Mouse (Mus musculus) liver, adult 2 months (tissue): Measurements from ENCODE around the gene Tspan31. TPM values are rescaled to one million over a fixed set of nuclear protein-coding genes. Genes with fewer than 3 reads are reported as not detected.

ENCODE experiments used
- DNase-seq: peaks from one replicate; pipeline ENCODE4 v3.0.0-alpha.2; 2011; ENCODE audit warnings: low read depth, low spot score; ENCODE audit errors: extremely low read depth
- H3K27ac ChIP-seq: fragments of 200-500 bp; replicated peaks from 2 replicates; pipeline ENCODE4 v1.5.1; 2012; ENCODE audit warnings: low read depth, mild to moderate bottlenecking, control low read depth, inconsistent platforms, low read length; ENCODE audit not compliant: insufficient read depth
- H3K27me3 ChIP-seq: fragments of 200-500 bp; 2 replicates; pipeline ENCODE4 v1.6.1; 2012; ENCODE audit warnings: mild to moderate bottlenecking, moderate library complexity, low read length, inconsistent platforms; ENCODE audit not compliant: control insufficient read depth, insufficient read depth
- H3K36me3 ChIP-seq: fragments of 200-500 bp; 2 replicates; pipeline ENCODE4 v1.6.1; 2012; ENCODE audit warnings: low read length, inconsistent platforms; ENCODE audit not compliant: control insufficient read depth, insufficient read depth
- H3K4me1 ChIP-seq: fragments of 200-500 bp; 2 replicates; pipeline ENCODE4 v1.6.1; 2011; ENCODE audit warnings: low read length; ENCODE audit not compliant: control insufficient read depth, insufficient read depth
- H3K4me3 ChIP-seq: fragments of 200-500 bp; 2 replicates; pipeline ENCODE4 v1.5.1; 2011; ENCODE audit warnings: low read depth, mild to moderate bottlenecking, control low read depth, low read length, moderate library complexity; ENCODE audit not compliant: insufficient read depth
- H3K79me2 ChIP-seq: fragments of 200-500 bp; 2 replicates; pipeline ENCODE4 v1.6.1; 2012; ENCODE audit warnings: inconsistent platforms, mild to moderate bottlenecking, low read length, moderate library complexity; ENCODE audit not compliant: control insufficient read depth, insufficient read depth
- H3K9ac ChIP-seq: fragments of 200-500 bp; 2 replicates; pipeline ENCODE4 v1.6.1; 2012; ENCODE audit warnings: low read depth, mild to moderate bottlenecking, control low read depth, inconsistent platforms, low read length
- CTCF ChIP-seq: fragments of 200-500 bp; IDR thresholded peaks from 2 replicates; pipeline ENCODE4 v1.5.1; 2011; ENCODE audit warnings: low read depth, low read length, control low read depth
- POLR2A ChIP-seq: fragments of 200-500 bp; IDR thresholded peaks from 2 replicates; pipeline ENCODE4 v1.6.1; 2011; ENCODE audit warnings: low read length, control low read depth; ENCODE audit not compliant: insufficient read depth; ENCODE audit errors: extremely low read depth
- WGBS: fragments of 180-500 bp; shearing (Covaris S2); methylation state at CpG from one replicate; pipeline ENCODE4 v1.1.7; 2018; 5-methylcytosine and 5-hydroxymethylcytosine counted together
- polyA plus RNA-seq: library from polyadenylated mRNA; depleted of rRNA; stranded (reverse); fragments of >200 nt; gene quantifications from 2 replicates; pipeline ENCODE4 v1.2.3, GENCODE M21; 2012
- total RNA-seq: library from RNA; depleted of rRNA; stranded (reverse); fragments of >200 nt; gene quantifications from 2 replicates; pipeline ENCODE4 v1.2.3, GENCODE M21; 2014

Gene Tspan31
- total and polyA plus RNA-seq, 2 experiments, result 268 to 278 TPM

GRCm38 (mm10) chr10:127050119-127050474 is 20.0 kb downstream of the Tspan31 start:
- TF ChIP-seq POLR2A, result no peak
- no peak for TF ChIP-seq CTCF
- WGBS, result 13% methylated on average over 10 of the region's 10 CpGs
- DNase-seq, result no peak
- Histone ChIP-seq H3K79me2 (no peaks in the 10 kb centered on the region), H3K36me3 (no peaks in the 10 kb centered on the region), H3K27ac (no peak overlapping the region), H3K4me3 (no peak overlapping the region), H3K9ac (no peak overlapping the region), H3K27me3 (peaks cover 20% of the 10 kb centered on the region), H3K4me1 (no peaks in the 10 kb centered on the region; the same call in 1 of the 2 replicates)

GRCm38 (mm10) chr10:127049395-127050118 is 20.5 kb downstream of the Tspan31 start:
- 3% methylated on average over 29 of the region's 29 CpGs for whole genome bisulfite sequencing
- no peaks in the 10 kb centered on the region for H3K36me3 ChIP-seq
- no peaks in the 10 kb centered on the region for H3K79me2 ChIP-seq
- no peak overlapping the region for H3K27ac ChIP-seq
- H3K27me3 ChIP-seq, result peaks cover 20% of the 10 kb centered on the region
- H3K4me1 ChIP-seq, result no peaks in the 10 kb centered on the region; the same call in 1 of the 2 replicates
- no peak for DNase-seq
- H3K9ac ChIP-seq, result no peak overlapping the region
- H3K4me3 ChIP-seq, result no peak overlapping the region
- peak; percentile 34; the same call in 1 of the 2 replicates for TF ChIP-seq CTCF
- no peak for TF ChIP-seq POLR2A

- WGBS, result 6% methylated on average over 35 of the region's 35 CpGs
- no peak overlapping the region for H3K4me3 ChIP-seq
- H3K9ac ChIP-seq, result no peak overlapping the region
- TF ChIP-seq POLR2A (no peak), CTCF (no peak)
- no peaks in the 10 kb centered on the region; the same call in 1 of the 2 replicates for H3K4me1 ChIP-seq
- H3K27me3 ChIP-seq, result peaks cover 20% of the 10 kb centered on the region
- H3K79me2 ChIP-seq, result no peaks in the 10 kb centered on the region
- DNase-seq, result no peak
- no peaks in the 10 kb centered on the region for H3K36me3 ChIP-seq
- no peak overlapping the region for H3K27ac ChIP-seq
Measured at GRCm38 (mm10) chr10:127048608-127049394, 21.3 kb downstream of the Tspan31 start.

GRCm38 (mm10) chr10:127047954-127048353 is 22.1 kb downstream of the Tspan31 start, which contains the start of gene Cyp27b1:
Cyp27b1 (plus strand) TSS chr10:127048250.
- Histone ChIP-seq H3K4me3 (no peak within 1 kb of the TSS), H3K9ac (no peak within 1 kb of the TSS), H3K4me1 (no peaks in the 10 kb centered on the region; the same call in 1 of the 2 replicates), H3K36me3 (no peaks in the 10 kb centered on the region), H3K27me3 (peaks cover 20% of the 10 kb centered on the region), H3K79me2 (no peaks in the 10 kb centered on the region), H3K27ac (no peak within 1 kb of the TSS)
- 38% methylated on average over 5 of the region's 5 CpGs for WGBS
- TF ChIP-seq POLR2A (no peak), CTCF (no peak)
- DNase-seq, result no peak

- DNase-seq, result no peak
- Histone ChIP-seq H3K79me2 (no peaks in the 10 kb centered on the region), H3K4me1 (peaks cover 5% of the 10 kb centered on the region; the same call in 1 of the 2 replicates), H3K36me3 (no peaks in the 10 kb centered on the region), H3K27ac (no peak overlapping the region), H3K9ac (no peak overlapping the region), H3K27me3 (peaks cover 4% of the 10 kb centered on the region; the same call in 1 of the 2 replicates), H3K4me3 (no peak overlapping the region)
- no peak for TF ChIP-seq POLR2A
- no peak for TF ChIP-seq CTCF
- 93% methylated on average over 6 of the region's 6 CpGs for WGBS
Measured at GRCm38 (mm10) chr10:127043187-127043586, 26.9 kb downstream of the Tspan31 start.
